Mouse (Mus musculus): Measurements from ENCODE around the gene Arrdc5. TPM values are rescaled to one million over a fixed set of nuclear protein-coding genes. Genes with fewer than 3 reads are reported as not detected.

Arrdc5 gene
- not detected for total RNA-seq (2021)

DNA sequence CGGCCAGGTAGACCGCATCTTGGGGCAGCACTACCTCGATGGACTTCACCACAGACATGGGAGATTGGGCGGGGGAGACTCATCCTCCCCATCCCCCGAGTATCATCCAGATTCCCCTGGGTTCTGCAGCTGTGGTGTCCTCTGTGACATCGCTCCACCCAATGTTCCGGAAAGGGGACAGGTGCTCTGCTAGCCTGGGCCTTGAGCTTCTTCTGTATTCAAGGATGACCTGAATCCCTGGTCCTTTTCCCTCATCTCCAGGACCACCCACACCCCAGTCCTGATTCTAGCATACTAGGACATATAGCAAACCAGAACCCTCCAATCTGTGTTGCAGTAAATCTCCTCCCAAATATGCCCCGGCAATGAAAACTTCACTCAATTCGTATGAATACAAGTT, at the start of gene Arrdc5:
Gene Arrdc5 (minus strand): TSS at position 101 of the 400 bp plus-strand sequence.
- intact Hi-C loops (cut with DNase I): no loop called here
- no peak for DNase-seq

DNA sequence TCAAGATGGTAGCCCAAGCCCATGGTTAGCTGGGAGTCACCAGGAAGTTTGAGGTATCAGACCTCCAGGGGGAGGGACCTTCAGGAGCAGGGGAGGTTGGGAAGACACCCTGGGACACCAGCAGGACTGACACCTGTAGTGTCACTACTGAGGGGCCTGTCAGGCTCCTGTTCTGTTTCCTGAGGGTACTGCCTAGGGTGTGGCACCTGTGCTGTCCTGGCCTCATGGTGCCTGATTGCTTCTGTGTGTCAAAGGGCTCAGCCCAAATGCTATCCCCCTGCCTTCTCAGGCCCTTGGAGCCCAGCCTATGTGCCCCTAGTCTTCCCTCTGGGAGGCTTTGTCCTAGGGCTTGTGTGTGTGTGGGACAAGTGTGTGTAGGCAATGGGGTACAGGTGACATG, 48.5 kb upstream of the Arrdc5 start:
- DNase-seq: no peak
- intact Hi-C loops (cut with DNase I): no loop called here

GRCm38 (mm10) chr17:56348128-56348527, 48.0 kb upstream of the Arrdc5 start:
- intact Hi-C loops (cut with DNase I): no loop called here
- DNase-seq: no peak

DNA sequence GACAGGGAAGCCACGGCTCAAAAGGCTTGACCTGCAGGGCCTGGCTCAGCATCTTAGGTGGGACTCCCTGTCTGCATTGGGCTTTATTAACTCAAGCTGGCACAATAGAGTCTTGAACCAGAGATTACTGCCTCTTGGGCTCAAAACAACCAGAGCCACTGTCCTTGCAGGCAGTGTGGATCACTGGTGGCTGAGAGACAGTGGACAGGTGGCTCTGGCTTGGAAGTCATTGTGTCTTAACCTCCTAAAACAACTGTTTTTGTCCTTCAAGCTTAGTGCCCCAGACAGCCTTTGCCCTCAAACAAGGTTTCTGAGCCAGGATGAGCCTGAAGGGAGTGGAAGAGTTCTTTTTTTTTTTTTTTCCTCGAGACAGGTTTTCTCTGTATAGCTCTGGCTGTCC, 45.3 kb upstream of the Arrdc5 start:
- intact Hi-C loops (cut with DNase I): no loop called here
- DNase-seq: no peak

- intact Hi-C loops (cut with DNase I): no loop called here
- DNase-seq: no peak
These were observed 43.4 kb upstream of the Arrdc5 start for GRCm38 (mm10) chr17:56343466-56343865.

- no peak for DNase-seq
- intact Hi-C loops (cut with DNase I): no loop called here
These were observed 40.6 kb upstream of the Arrdc5 start for GRCm38 (mm10) chr17:56340717-56341116.

DNA sequence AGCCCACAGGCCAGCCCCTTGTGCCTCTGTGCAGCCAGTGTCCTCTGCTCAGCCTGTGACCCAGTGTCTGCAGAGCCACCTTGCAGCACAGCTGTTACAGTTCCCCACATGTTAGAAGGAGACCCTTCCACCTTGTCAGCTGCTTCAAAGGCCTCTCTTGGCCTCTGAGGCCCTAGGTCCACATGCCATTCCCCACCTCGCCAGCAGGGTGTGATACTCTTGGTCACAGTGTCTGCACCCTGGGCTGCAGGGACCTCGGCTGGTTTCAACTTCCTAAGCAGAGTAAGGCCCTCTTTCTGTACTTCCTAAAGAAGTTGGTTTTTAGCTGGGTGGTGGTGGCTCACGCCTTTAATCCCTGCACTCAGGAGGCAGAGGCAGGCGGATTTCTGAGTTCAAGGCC, 38.8 kb upstream of the Arrdc5 start:
- DNase-seq: peak in 1 of 2 experiments; percentile 39
- intact Hi-C loops (cut with DNase I): no loop called here

DNA sequence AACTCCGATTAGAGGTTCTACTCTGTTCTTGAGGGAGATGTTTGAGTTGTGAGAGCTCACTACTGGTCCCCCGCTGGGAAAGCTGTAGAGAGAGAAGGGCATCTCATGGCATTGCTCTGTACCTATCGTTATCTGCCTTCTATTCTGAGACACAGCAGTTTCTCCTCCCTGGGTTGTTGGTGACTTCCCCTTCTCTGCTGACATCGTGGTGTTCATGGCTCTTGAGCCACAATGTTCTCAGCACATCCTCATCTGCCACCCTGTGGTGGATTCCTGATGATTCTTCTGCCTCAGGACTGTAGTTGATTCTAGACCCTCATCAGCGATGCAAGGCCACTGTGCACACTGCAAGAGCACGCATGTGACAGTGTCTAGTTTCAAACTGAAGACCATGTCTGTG, 37.7 kb upstream of the Arrdc5 start:
- intact Hi-C loops (cut with DNase I): no loop called here
- no peak for DNase-seq

- peak; percentile 66 to 67 for DNase-seq
- intact Hi-C loops (cut with DNase I): no loop called here
These were observed 37.1 kb upstream of the Arrdc5 start for GRCm38 (mm10) chr17:56337190-56337589.

DNA sequence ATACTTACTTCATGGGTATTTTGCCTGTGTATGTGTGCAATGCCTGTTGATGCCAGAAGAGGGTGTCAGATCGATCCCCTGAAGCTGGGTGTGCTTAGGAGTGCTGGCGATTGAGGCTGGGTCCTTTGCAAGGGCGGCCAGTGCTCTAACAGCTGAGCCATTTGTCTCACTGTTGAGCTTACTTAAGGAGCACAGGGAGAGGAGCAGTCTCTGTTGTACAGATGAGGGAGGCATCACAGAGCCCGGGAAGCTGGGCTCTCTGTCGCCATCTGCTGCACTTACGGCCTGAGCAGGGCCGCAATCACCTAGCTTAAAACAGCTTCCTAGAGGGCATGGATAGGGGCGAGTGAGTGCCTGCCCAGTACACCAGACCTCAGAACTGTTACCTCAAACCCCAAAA, 32.9 kb upstream of the Arrdc5 start:
- no peak for DNase-seq
- intact Hi-C loops (cut with DNase I): no loop called here

DNA sequence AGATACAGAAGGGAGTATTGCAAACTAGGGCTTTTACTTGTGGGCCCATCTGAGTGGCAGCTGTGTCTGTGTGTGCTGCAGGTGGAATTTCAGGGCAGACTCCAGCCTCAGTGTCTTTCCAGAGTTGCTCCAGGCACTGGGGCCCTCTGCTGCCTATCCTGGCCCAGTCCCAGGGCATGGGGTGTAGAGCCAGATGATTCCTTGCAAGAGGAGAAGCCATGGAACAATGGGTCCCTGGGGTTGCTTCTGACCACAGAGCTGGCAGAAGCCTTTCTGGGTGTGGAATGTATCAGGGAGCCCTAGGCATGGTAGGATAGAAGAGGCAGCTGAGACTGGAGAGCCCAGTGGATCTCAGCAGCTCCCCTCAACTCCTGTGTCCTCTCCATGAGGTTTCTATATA, 31.2 kb upstream of the Arrdc5 start:
- peak; percentile 33 for DNase-seq
- intact Hi-C loops (cut with DNase I): no loop called here

- DNase-seq: no peak
- intact Hi-C loops (cut with DNase I): no loop called here
These were observed 30.3 kb upstream of the Arrdc5 start for GRCm38 (mm10) chr17:56330345-56330744.

- intact Hi-C loops (cut with DNase I): no loop called here
- DNase-seq: no peak
These were observed 29.2 kb upstream of the Arrdc5 start for GRCm38 (mm10) chr17:56329267-56329666.

DNA sequence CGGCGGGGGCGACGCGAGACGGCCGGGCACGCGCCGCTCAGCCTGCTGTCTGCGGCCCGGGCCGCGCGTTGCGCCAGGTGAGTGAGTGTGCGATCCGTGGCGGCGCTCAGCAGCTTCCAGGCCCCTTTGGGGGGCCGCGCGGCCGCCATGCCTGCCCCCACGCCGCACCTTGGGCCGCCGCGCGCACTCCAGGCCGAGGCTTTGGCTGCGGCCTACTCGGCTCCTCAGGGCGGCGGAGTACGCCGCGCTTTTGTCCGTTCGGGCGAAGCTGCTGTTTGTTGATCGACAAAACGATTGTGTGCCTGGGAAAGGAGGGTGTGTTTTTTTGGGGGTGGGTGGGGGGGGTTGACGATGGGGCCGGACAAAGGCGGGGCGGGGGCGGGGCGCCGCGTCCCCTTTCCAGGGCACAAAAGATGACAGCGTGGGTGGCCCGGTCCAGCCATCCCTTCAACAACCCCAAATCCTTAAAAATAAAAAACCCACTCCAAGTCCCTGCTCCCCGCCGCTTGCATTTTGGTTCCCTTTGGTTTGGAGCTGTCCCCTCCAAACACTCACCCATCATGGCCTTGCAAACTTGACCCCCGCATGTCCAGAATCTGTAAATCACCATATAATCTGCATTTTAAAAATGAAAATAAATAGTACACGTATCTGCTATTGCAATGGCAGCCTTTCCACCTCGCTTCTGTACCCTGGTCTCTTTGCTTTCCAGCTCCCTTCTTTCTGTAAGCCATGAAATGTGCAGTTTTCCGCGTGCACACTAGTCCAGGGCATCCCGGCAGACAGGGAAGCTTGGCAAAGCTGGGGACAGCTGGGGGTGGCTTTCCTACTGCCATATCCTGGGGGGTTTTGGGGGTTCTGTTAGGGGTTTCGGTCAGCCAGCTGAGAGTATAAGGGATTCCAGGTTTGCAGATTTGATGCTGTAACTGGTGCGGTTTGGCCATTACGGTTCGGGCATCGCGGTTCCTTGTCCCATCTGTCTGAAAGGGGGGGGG, 26.4 kb upstream of the Arrdc5 start:
- DNase-seq: no peak
- intact Hi-C loops (cut with DNase I): loop anchor here (2.0 kb wide), 1 partner anchor 34 kb away; the partner anchor contains the start of gene Plin3

GRCm38 (mm10) chr17:56325450-56326152, 25.5 kb upstream of the Arrdc5 start, which contains the start of gene Kdm4b:
Gene Kdm4b, plus strand, starts transcription at chr17:56326062.
- intact Hi-C loops (cut with DNase I): loop anchor here (2.0 kb wide), 1 partner anchor 33 kb away; the partner anchor contains the start of gene Plin3
- DNase-seq: peak; percentile 96 to 98

DNA sequence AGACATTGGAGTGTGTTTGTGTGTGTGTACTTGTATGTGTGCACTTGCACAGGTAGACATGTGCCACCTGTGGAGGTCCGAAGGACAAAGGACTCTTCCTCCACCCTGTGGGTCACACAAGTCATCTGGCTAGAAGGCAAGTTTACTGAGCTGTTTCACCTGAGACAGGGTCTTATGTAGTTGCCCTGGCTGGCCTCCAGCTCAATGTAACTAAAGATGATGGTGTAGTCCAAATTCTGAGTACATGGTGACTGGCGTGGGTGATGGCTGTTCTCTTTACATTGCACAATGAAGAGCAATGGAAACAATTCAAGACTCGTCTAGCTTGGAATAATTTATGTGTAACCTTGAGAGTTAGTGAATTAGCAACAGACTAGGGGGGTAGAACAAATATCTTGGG, 24.3 kb upstream of the Arrdc5 start:
- intact Hi-C loops (cut with DNase I): no loop called here

DNA sequence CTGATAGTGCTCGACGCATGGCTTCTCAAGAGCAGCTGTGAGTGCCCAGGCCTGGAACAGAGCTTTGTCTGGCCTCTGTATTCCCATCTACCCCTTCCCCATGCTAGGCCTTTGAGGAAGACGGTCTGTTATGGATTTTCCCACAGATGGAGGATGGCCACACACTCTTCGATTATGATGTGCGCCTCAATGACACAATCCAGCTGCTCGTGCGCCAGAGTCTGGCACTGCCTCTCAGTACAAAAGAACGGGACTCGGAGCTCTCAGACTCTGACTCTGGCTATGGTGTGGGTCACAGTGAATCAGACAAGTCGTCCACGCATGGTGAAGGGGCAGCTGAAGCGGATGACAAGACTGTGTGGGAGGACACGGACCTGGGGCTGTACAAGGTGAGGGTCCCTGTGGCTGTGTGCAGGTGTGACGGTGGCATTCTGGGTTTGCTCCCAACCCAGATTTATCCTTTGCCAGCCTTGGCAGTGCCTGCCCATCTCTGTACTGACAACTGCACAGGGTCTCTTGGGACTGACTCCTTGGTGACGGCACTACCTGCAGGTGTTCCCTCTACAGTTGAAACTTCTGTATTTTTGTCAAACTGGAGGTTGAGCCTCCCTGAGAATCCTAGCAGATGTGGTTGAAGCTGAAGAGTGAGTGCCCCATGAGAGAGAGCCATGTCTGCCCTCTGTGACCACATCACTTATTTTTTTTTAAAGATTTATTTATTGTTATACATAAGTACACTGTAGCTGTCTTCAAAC, 9.3 kb upstream of the Arrdc5 start:
- intact Hi-C loops (cut with DNase I): no loop called here
- DNase-seq: no peak

More for the DNA sequence above, 24.3 kb upstream of the Arrdc5 start:
- DNase-seq: no peak

- intact Hi-C loops (cut with DNase I): no loop called here
- DNase-seq: no peak
These were observed 8.0 kb upstream of the Arrdc5 start for GRCm38 (mm10) chr17:56308088-56308487.

DNA sequence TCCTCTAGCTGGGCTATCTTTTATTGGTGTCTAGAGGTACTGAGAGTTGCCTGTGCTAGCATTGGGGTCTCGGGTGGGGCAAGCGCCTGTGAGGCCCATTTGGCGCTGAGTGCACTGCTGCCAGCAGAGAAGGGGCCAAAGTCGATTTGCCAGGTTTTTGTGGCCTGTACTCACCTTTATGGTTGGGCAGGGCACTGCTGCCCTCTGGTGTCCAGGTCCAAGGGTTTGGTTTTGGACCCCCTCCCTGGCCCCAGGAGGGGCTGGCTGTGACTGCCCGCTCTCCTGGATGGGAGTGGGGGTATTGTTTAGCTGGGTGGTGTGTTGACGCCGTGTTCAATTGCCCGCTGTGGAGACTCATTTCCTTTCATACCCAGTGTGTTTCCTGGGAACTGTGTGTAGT, 5.7 kb upstream of the Arrdc5 start:
- intact Hi-C loops (cut with DNase I): no loop called here
- no peak for DNase-seq

- intact Hi-C loops (cut with DNase I): no loop called here
- DNase-seq: no peak
These were observed 5.1 kb upstream of the Arrdc5 start for GRCm38 (mm10) chr17:56305156-56305555.

DNA sequence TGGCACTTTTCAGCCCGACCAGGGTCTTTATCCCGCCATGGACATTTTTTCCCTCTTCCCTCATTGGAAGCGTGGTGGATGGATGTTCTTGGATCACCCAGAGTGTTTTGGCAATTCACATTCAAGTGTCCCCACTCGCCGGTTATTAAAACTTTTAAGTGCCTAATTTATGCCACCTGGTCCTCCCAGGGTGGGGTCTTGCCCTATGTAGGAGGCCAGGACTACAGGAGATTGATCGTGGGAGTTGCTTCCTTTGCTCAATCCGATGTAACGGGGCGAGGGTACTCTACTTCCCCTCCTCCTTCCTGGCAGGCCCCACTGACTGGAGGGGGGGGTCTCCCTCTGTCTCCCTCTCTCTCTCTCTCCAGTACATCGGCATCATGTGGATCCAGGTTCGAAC, 4.6 kb upstream of the Arrdc5 start:
- intact Hi-C loops (cut with DNase I): no loop called here
- DNase-seq: no peak
